Mouse (Mus musculus): ENCODE data around the gene Nprl3. TPM values are rescaled to one million over a fixed set of nuclear protein-coding genes. Genes with fewer than 3 reads are reported as not detected.

The Nprl3 gene
- polyA plus RNA-seq, 1 experiment from 2014 or later, result 48.3 TPM

DNA sequence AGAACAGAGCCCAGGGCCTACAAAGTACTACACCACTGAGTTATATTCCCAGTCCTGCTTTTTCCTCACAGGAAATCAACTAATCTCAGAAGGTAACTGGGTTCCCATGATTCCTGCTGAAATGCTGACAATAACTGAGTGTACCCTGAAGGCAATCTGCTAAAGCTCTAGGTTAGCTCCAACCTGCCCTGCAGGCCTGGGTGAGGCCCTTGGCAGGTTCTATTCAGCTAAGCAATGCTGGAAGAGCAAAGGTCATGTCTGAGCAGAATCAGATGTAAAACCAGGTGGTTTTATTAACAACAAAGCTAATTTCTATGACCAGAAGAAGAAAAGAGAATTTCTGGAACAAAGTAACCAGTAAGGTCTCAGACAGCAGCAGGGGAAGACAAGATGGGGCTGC lies 26.1 kb downstream of the Nprl3 start:
- H3K9me3 ChIP-seq (replicated peaks), result no peaks in the 10 kb centered on the region
- H3K27me3 ChIP-seq, result no peaks in the 10 kb centered on the region
- H3K27ac ChIP-seq, result no peak overlapping the region
- H3K9ac ChIP-seq, result no peak overlapping the region
- H3K4me1 ChIP-seq, result peaks cover 18% of the 10 kb centered on the region
- H3K4me2 ChIP-seq, result no peak overlapping the region
- no peak overlapping the region for H3K4me3 ChIP-seq
- H3K36me3 ChIP-seq (ENCODE audit: poor library complexity, severe bottlenecking), result peaks cover 66% of the 10 kb centered on the region
- ATAC-seq, result no peak

DNA sequence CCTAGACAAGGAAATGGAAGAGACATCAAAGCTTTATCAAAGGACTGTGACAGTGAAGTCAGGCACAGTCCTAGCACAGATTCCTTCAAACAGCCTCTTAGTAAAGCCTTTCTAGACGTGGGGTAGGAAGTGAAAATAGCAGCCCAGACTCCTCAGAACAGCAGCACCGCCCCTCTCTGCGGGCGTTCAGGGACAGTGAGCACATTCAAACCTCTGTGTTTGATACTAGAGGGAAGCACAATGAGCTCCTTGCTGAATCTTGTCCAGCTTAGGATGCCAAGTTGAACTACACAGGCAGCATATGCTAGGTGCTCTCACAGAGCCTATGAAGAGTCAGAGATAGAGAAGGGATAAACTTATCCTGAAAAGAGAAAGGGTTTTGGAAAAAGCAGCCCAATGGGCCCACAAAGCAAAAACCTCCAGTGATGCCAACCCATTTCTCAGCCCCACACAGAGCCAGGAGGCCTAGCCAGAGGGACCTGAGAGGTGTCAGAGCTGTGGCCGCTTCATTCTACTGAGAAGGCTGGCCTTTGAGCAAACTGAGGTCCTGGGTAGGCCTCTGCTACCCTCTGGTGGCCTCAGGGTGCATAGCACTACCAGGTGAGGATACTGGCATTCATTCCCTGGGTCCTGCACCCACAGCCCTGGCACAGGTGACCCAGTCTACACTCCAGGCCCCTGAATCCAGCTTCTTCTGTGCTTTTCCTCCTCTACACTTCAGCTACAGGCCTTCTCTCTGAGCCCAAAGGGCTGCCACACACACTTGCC lies 29.2 kb downstream of the Nprl3 start:
- peaks cover 54% of the 10 kb centered on the region for H3K36me3 ChIP-seq (ENCODE audit: poor library complexity, severe bottlenecking)
- ATAC-seq, result peak; percentile 57
- H3K4me3 ChIP-seq, result no peak overlapping the region

DNA sequence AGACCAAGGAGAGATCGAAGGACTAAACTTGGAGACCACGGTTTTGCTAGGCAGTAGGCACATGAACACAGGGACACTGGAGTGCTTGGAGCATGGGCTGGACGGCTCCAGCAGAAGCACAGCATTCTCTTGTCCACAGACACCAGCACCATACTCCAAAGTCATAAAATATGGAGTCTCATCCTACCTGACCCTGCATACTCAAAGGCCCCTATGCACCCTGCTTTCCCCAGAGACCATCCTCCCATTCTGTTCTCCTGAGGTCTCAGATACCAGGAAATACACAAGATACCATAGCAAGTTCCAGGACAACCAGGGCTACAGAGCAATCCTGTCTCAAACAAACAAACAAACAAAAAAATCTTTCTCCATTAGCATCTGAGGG lies 30.1 kb downstream of the Nprl3 start:
- Histone ChIP-seq H3K27me3 (no peaks in the 10 kb centered on the region), H3K4me1 (peaks cover 37% of the 10 kb centered on the region), H3K9ac (no peak overlapping the region), H3K27ac (peak overlapping the region; percentile 76; the same call in 1 of the 2 replicates), H3K9me3 (replicated peaks) (no peaks in the 10 kb centered on the region), H3K4me3 (no peak overlapping the region), H3K4me2 (no peak overlapping the region), H3K36me3 (ENCODE audit: poor library complexity, severe bottlenecking) (peaks cover 58% of the 10 kb centered on the region)
- WGBS, result 92% methylated on average over 3 of the region's 3 CpGs
- ATAC-seq, result no peak

More for the DNA sequence above, 29.2 kb downstream of the Nprl3 start:
- Histone ChIP-seq H3K4me1 (peaks cover 37% of the 10 kb centered on the region), H3K27ac (no peak overlapping the region), H3K9me3 (replicated peaks) (no peaks in the 10 kb centered on the region), H3K9ac (no peak overlapping the region), H3K27me3 (no peaks in the 10 kb centered on the region), H3K4me2 (no peak overlapping the region)
- WGBS, result 63% methylated on average over 5 of the region's 5 CpGs

DNA sequence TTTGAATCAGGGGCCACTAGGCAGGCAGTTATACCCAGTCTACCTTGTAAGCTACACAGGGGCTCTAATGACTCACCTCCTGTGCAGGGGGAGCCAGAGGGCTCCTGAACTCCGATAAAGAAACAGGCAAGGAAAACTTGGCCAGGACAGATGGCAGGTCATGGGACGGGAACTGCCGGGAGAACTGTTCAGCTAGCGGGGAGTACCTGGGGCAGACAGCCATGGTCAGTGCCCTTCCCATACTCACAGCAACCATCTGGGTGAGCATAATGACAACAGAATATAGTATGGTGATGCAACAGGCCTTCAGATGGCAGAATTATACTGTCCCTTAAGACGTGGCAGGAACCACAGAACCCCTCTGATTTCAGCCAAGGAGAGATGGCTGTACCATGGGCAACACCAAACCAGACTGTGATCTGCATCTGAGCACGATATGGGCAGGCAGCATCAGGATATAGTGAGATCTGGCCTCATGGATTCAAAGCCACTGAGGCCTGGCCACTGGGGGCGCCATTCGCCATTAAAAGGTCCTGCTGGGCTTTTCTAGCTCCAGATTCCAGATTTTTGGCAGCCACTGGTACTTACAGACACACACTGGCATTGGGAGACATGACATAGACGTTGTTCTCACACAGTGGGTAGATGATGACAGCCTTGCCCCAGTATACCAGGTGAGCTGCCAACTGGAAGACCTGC lies 30.6 kb downstream of the Nprl3 start:
- peaks cover 37% of the 10 kb centered on the region for H3K4me1 ChIP-seq
- H3K9me3 ChIP-seq (replicated peaks), result no peaks in the 10 kb centered on the region

DNA sequence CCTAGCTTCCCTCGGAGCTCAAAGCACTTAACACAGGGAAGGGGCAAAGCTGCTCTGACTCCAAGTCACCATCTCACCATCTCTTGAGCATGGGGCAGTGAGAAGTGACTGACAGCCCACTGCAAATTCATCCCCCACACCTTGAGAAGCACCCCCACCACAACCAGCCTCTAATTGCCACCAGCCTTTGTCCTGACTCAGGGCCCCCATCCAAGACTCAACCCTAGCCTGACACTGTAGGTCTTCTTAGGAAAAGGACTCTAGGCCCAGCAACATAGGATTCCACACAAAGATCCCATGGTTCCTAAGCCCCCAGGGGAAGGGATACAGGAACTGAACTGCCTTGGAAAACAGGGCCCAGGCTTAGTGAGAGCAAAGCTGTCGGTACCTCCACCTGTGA lies 31.4 kb downstream of the Nprl3 start:
- Histone ChIP-seq H3K27ac (peak overlapping the region; percentile 76), H3K36me3 (ENCODE audit: poor library complexity, severe bottlenecking) (peaks cover 63% of the 10 kb centered on the region), H3K9me3 (replicated peaks) (no peaks in the 10 kb centered on the region), H3K4me2 (no peak overlapping the region), H3K4me1 (peaks cover 37% of the 10 kb centered on the region), H3K4me3 (no peak overlapping the region), H3K27me3 (no peaks in the 10 kb centered on the region), H3K9ac (peak overlapping the region; percentile 6; the same call in 1 of the 2 replicates)
- 55% methylated on average over 2 of the region's 2 CpGs for WGBS
- peak; percentile 38 for ATAC-seq

More for the DNA sequence above, 30.6 kb downstream of the Nprl3 start:
- Histone ChIP-seq H3K27ac (peak overlapping the region; percentile 76), H3K4me3 (no peak overlapping the region), H3K9ac (peak overlapping the region; percentile 6; the same call in 1 of the 2 replicates), H3K27me3 (no peaks in the 10 kb centered on the region), H3K4me2 (no peak overlapping the region), H3K36me3 (ENCODE audit: poor library complexity, severe bottlenecking) (peaks cover 59% of the 10 kb centered on the region)
- ATAC-seq, result no peak
- WGBS, result 55% methylated on average over 9 of the region's 9 CpGs

DNA sequence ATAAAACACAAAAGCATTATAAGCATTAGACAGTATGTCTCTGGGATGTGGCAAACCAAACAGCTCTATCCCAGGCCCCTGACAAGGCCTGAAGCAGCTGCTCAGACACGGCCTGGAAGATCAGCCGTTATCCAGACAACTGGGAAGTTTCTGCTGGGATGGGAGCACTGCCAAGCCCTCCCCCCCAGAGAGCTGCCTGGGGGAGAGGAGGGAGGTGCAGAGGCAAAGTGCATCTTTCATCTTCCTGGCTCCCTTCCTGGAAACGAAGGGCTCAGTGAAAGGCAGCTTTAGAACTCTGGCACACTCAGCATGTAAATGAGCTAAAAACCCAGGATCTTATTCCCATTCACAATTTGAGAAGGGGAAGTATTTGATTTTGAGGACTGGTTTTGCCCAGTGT lies 31.9 kb downstream of the Nprl3 start:
- H3K4me2 ChIP-seq, result no peak overlapping the region
- no peak overlapping the region for H3K4me3 ChIP-seq
- peaks cover 37% of the 10 kb centered on the region for H3K4me1 ChIP-seq
- no peaks in the 10 kb centered on the region for H3K9me3 ChIP-seq (replicated peaks)
- ATAC-seq, result peak; percentile 66
- H3K36me3 ChIP-seq (ENCODE audit: poor library complexity, severe bottlenecking), result peaks cover 67% of the 10 kb centered on the region
- WGBS, result 30% methylated on average over 3 of the region's 3 CpGs
- H3K27ac ChIP-seq, result peak overlapping the region; percentile 76
- H3K27me3 ChIP-seq, result no peaks in the 10 kb centered on the region
- no peak overlapping the region for H3K9ac ChIP-seq

DNA sequence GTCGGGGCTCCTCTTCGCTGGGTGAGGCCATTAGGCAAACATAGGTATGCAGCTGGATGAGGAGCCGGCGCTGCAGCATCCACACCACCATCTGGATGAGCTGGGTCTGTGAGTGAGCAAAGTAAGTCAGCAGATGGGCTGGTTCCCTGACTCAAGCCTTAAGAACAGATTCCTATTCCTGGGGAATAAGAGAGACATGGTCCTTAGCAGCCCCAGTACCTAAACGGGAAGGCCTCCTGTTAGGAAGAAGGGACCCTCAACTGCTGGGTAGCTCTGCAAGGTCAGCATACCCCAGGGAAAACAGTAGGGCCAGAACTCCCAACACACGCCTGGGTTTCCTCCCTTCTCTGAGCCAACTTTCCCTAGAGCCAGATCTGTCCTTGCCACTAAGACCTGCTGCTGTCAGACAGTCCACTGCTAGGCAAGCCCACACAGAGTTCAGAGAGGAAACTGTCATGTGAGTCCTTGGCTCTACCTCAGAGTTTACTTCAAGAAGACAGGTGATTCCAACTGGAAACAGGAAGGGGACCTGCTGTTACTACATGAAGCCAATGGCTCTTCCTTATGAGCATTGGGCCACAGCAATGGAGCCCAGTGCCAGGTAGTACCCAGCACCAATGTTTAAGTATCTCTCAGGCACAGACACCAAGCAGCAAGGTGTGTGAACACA lies 32.6 kb downstream of the Nprl3 start:
- Histone ChIP-seq H3K9ac (peak overlapping the region; percentile 12; the same call in 1 of the 2 replicates), H3K36me3 (ENCODE audit: poor library complexity, severe bottlenecking) (peaks cover 67% of the 10 kb centered on the region), H3K4me3 (no peak overlapping the region), H3K4me2 (no peak overlapping the region), H3K9me3 (replicated peaks) (no peaks in the 10 kb centered on the region), H3K27ac (peak overlapping the region; percentile 76), H3K27me3 (no peaks in the 10 kb centered on the region), H3K4me1 (peaks cover 37% of the 10 kb centered on the region)
- no peak for ATAC-seq
- 90% methylated on average over 6 of the region's 6 CpGs for WGBS

DNA sequence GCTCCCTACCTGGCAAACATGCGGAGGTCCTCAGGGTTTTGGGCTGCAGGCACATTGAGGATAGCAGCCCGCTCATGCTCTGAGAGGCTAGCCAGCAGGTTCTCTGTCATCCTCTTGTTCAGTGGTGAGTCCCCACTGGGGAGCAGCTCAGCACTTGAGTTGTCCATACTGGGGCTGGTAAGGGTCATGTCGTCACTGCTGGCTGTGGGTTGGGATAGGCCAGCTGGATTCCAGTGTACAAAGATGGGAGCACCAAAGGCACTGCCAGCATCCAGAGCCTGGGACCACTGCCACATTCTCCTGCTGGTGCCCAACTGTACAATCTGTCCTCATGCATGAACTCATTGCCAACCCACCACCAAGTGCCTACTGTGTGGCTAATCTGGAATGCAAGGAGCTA lies 33.6 kb downstream of the Nprl3 start:
- Histone ChIP-seq H3K4me1 (peaks cover 37% of the 10 kb centered on the region), H3K9me3 (replicated peaks) (no peaks in the 10 kb centered on the region), H3K27me3 (no peaks in the 10 kb centered on the region), H3K9ac (no peak overlapping the region; the same call in 1 of the 2 replicates), H3K27ac (no peak overlapping the region), H3K4me3 (no peak overlapping the region), H3K4me2 (no peak overlapping the region), H3K36me3 (ENCODE audit: poor library complexity, severe bottlenecking) (peaks cover 68% of the 10 kb centered on the region)
- 93% methylated on average over 3 of the region's 3 CpGs for WGBS
- ATAC-seq, result no peak

DNA sequence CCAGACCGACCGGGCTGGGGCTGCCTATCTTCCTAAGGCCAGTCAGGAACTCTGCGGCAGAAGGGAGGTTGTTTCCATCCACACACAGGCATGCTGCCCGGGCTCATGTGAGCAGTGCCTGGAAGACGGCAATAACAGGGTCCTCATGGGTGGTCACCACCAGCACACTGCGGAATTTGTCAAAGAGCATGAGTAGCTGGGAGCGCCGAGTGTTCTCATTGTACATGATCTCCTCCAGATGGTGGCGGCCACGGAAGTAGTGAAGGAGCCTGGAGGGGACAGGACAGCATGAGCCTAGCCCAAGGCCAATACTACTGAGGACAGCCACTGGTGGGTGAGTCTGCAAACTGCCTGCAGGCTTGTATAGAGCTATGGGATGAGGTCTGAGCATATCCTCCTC lies 34.7 kb downstream of the Nprl3 start:
- ATAC-seq, result no peak
- peaks cover 68% of the 10 kb centered on the region for H3K36me3 ChIP-seq (ENCODE audit: poor library complexity, severe bottlenecking)
- 79% methylated on average over 10 of the region's 10 CpGs for WGBS

DNA sequence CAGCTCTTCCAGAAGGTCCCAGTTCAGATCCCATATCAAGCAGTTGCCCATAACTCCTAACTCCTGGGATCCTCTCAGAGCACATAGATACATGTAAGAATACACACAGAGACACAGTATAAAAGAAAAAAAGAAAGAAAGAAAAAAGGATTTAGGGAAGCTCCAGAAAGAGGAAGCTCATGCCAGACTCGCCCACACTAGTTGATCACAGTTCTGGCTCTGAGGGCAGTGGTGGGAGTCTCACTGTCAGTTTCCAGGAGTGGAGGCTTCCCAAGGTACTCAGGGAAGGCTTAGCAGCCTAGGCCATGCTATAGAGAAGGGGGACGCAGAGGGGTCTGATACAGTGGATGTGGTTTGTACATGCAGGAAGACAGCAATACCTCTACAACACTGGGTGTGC lies 36.4 kb downstream of the Nprl3 start:
- H3K4me1 ChIP-seq, result peaks cover 29% of the 10 kb centered on the region
- WGBS, result 88% methylated on average over 2 of the region's 2 CpGs
- peaks cover 61% of the 10 kb centered on the region for H3K36me3 ChIP-seq (ENCODE audit: poor library complexity, severe bottlenecking)
- no peak overlapping the region for H3K4me3 ChIP-seq
- H3K9me3 ChIP-seq (replicated peaks), result no peaks in the 10 kb centered on the region
- no peak overlapping the region for H3K4me2 ChIP-seq
- H3K9ac ChIP-seq, result no peak overlapping the region
- no peaks in the 10 kb centered on the region for H3K27me3 ChIP-seq
- no peak for ATAC-seq
- no peak overlapping the region for H3K27ac ChIP-seq

More for the DNA sequence above, 34.7 kb downstream of the Nprl3 start:
- H3K9ac ChIP-seq, result no peak overlapping the region
- no peak overlapping the region for H3K4me3 ChIP-seq
- H3K27ac ChIP-seq, result no peak overlapping the region
- no peak overlapping the region for H3K4me2 ChIP-seq
- H3K9me3 ChIP-seq (replicated peaks), result no peaks in the 10 kb centered on the region
- H3K4me1 ChIP-seq, result peaks cover 33% of the 10 kb centered on the region
- no peaks in the 10 kb centered on the region for H3K27me3 ChIP-seq

DNA sequence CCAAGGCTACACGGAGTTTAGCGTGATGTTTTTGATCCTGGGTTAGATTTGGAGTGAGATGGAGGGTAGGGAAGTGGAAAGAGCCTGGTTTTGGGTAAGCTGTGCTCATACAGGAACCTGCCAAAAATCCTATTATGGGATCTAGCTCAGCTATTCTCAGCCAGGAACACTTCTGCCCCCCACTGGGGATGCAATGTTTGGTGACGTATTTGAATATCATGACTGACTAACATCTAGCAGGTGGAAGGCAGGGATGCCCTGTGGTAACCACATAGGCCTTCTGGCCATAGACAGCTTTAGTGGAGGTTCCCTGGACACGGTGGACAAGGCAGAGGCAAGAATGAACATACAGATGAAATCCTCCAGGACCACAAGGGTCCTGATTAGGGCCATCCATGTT lies 37.3 kb downstream of the Nprl3 start:
- 0 out of 2 replicates have a peak, but pooled peaks cover 2% of the 10 kb centered on the region for H3K27me3 ChIP-seq
- ATAC-seq, result no peak
- H3K4me2 ChIP-seq, result no peak overlapping the region
- WGBS, result 81% methylated on average over 4 of the region's 4 CpGs
- H3K4me1 ChIP-seq, result peaks cover 27% of the 10 kb centered on the region
- H3K9me3 ChIP-seq (replicated peaks), result no peaks in the 10 kb centered on the region
- peaks cover 61% of the 10 kb centered on the region for H3K36me3 ChIP-seq (ENCODE audit: poor library complexity, severe bottlenecking)
- no peak overlapping the region for H3K27ac ChIP-seq
- no peak overlapping the region for H3K9ac ChIP-seq
- H3K4me3 ChIP-seq, result no peak overlapping the region

DNA sequence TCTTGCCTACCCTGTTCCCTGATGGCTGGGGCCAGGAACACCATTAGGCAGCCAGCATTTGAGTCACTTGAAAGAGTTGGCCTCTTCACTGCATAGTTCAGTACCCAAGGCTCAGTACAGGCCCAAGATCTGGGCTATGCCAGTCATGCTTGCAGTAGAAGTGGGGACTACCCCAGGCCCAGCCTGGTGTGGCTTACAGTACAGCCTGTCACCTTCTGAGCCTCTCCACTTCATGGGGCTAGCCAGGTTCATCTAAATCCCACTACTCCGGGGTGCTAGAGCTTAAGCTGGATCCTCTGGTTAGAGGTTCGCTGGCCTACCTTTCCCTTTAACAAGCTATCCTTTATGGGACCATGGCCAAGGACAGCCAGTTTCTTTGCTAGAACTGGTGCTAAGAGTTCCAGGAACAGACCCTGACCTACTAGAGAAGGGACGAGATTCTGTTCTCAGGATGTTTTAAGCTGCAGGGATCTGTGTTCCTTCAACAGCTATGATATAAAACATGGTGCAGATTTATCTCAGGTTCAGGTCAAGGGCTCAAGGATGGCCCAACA lies 39.1 kb downstream of the Nprl3 start:
- Histone ChIP-seq H3K9ac (no peak overlapping the region), H3K4me3 (no peak overlapping the region), H3K27ac (no peak overlapping the region), H3K4me1 (peaks cover 31% of the 10 kb centered on the region), H3K27me3 (peaks cover 17% of the 10 kb centered on the region), H3K9me3 (replicated peaks) (no peaks in the 10 kb centered on the region), H3K4me2 (no peak overlapping the region), H3K36me3 (ENCODE audit: poor library complexity, severe bottlenecking) (peaks cover 47% of the 10 kb centered on the region)
- 81% methylated on average over 3 of the region's 3 CpGs for WGBS
- no peak for ATAC-seq

Measured in forebrain, embryonic 13.5 days (tissue).